Comparison of ENCODE assay signal across 8 mouse cellular contexts in genomic region chr6:24047014-24047770, GRCm38 (mm10).
DNase-seq lines count a peak whose midpoint lies in the region; ATAC-seq lines count a peak whose summit lies in the region.

No protein-coding gene starts in this region.

- H3K4me2 ChIP-seq in lung, embryonic 15.5 days: peak overlapping the region; percentile 13; the same call in 1 of the 2 replicates
- no peak overlapping the region for H3K4me2 ChIP-seq in forebrain, embryonic 11.5 days (ENCODE audit: low read depth, low read length, severe bottlenecking)

- DNase-seq in heart, postnatal 10 days: peak; percentile 17 to 18
- DNase-seq in heart, postnatal 36 days: no peak
- peak; percentile 27 for DNase-seq in ZHBTc4 (ENCODE audit: low read depth, low spot score)
- peak; percentile 6 for DNase-seq in heart, postnatal 4 days
- no peak for DNase-seq in forebrain, embryonic 11.5 days (ENCODE audit: low spot score)
- no peak for DNase-seq in left cerebral cortex, postnatal 36 days (ENCODE audit: low spot score in 2 of 2)
- no peak for DNase-seq in layer of hippocampus, postnatal 36 days

- no peaks in the 10 kb centered on the region for H3K36me3 ChIP-seq in lung, embryonic 15.5 days
- no peaks in the 10 kb centered on the region for H3K36me3 ChIP-seq in forebrain, embryonic 11.5 days (ENCODE audit: control insufficient read depth, insufficient read depth, low read length)

- H3K4me1 ChIP-seq in lung, embryonic 15.5 days: peaks cover 6% of the 10 kb centered on the region; the same call in 1 of the 2 replicates
- no peaks in the 10 kb centered on the region for H3K4me1 ChIP-seq in forebrain, embryonic 11.5 days (replicated peaks; ENCODE audit: control insufficient read depth, insufficient read depth, low read length)

- no peak overlapping the region; the same call in 1 of the 2 replicates for H3K27ac ChIP-seq in lung, embryonic 15.5 days
- no peak overlapping the region for H3K27ac ChIP-seq in forebrain, embryonic 11.5 days (ENCODE audit: low read depth, low read length)

- no peak overlapping the region for H3K4me3 ChIP-seq in lung, embryonic 15.5 days
- H3K4me3 ChIP-seq in forebrain, embryonic 11.5 days (ENCODE audit: low read depth, low read length): no peak overlapping the region

- no peaks in the 10 kb centered on the region for H3K27me3 ChIP-seq in lung, embryonic 15.5 days
- H3K27me3 ChIP-seq in forebrain, embryonic 11.5 days (ENCODE audit: control insufficient read depth, insufficient read depth, low read length): no peaks in the 10 kb centered on the region

- peak; percentile 55; the same call in 1 of the 2 replicates for ATAC-seq in lung, embryonic 15.5 days (ENCODE audit: borderline replicate concordance, extremely low read depth, low FRiP score, low TSS enrichment)
- ATAC-seq in forebrain, embryonic 11.5 days (replicated peaks; ENCODE audit: low FRiP score): no peak

- WGBS in lung, embryonic 15.5 days: 21% methylated on average over 7 of the region's 7 CpGs
- 78% methylated on average over 7 of the region's 7 CpGs for WGBS in forebrain, embryonic 11.5 days

- intact Hi-C loops in heart, postnatal 10 days (cut with DNase I): no loop called here
- intact Hi-C loops in heart, postnatal 36 days (cut with DNase I): no loop called here
- intact Hi-C loops in left cerebral cortex, postnatal 36 days (cut with DNase I): no loop called here

- H3K9me3 ChIP-seq in lung, embryonic 15.5 days: no peaks in the 10 kb centered on the region
- H3K9me3 ChIP-seq in forebrain, embryonic 11.5 days (ENCODE audit: control insufficient read depth, low read length): no peaks in the 10 kb centered on the region

- H3K9ac ChIP-seq in lung, embryonic 15.5 days: no peak overlapping the region
- H3K9ac ChIP-seq in forebrain, embryonic 11.5 days (ENCODE audit: low read length): no peak overlapping the region

Comparison
In these comparisons a context has a peak if more than half of its experiments do, and no peak if none do; other contexts are left out.
1. DNase-seq: peak in heart, postnatal 10 days (2 of 2), ZHBTc4 (single experiment) and heart, postnatal 4 days (single experiment); none in heart, postnatal 36 days (0 of 2), forebrain, embryonic 11.5 days (single experiment), left cerebral cortex, postnatal 36 days (0 of 2) and layer of hippocampus, postnatal 36 days (0 of 2).